Mouse (Mus musculus): ENCODE results near the gene Map7d1.

The Map7d1 gene

GRCm38 (mm10) chr4:126256131-126256791, at the start of gene Map7d1:
Gene Map7d1 (minus strand): TSS chr4:126256343.
- DNase-seq (ENCODE audit: low read depth, low spot score), result peak; percentile 95

DNA sequence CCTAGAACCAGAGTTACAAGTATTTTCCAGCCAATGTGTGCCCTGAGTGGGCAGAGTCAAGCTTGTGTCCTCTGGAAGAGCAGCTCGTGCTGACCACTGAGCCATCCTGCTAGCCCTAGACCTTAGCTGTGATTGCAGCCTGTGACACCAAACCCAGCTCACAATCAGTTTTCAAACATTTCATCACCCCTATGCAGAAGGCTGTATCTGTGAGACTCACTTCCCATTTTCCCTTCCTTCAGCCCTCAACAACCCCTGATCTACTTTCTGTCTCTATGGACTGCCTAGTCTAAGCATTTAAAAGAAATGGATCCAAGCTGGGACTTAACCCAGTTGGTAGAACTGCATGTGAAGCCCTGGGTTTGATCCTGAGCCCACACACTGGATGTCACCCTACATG, 49.3 kb upstream of the Map7d1 start:
- DNase-seq (ENCODE audit: low read depth, low spot score), result no peak

DNA sequence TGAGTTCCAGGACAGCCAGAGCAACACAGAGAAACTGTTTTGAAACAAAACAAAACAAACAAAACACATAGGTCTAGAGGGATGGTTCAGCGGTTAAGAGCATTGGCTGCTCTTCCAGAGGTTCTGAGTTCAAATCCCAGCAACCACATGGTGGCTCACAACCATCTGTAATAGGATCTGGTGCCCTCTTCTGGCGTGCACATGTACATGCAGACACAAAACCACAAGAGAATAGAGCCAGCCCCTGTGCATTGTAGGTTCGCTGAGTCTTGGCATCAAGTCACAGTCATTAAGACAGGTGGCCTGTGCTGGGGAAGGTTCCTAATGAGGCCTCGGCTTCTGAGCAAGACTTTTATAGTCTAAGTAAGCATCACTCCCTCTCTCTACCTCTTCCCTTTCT, 47.7 kb upstream of the Map7d1 start:
- DNase-seq (ENCODE audit: low read depth, low spot score), result peak; percentile 33

- DNase-seq (ENCODE audit: low read depth, low spot score), result no peak
Observed at GRCm38 (mm10) chr4:126301584-126302309, 45.6 kb upstream of the Map7d1 start.

DNA sequence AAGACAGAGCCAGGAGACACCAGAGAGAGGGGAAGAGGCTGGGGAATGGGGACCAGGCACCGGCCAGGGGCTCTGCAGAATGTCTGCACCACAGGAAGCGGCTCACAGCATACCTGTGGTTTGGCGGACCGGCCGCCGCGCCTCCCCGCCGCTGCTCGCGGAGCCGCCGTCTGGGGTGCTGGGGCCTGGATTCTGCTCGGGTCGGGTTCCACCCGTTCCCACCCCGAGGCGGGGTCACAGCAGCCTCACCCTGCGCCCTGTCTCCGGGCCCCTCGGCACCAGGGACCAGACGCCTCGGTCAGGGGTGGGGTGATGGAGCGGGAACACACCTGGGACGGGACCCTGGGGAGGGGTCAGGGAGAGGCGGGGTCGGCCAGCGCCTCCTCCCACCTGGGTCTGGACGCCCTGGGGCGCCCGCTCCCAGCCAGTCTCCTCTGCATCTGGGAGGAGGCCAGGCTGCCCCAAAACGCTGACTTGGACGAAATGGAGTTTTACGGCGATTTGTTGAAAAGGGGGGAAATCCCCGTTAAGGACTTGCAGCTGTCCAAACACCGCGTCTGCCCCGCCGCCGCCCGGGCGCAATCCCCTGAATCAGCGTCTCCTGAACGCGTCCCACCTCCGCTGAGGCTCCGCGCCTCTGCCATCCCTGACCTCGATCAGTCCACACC, 44.9 kb upstream of the Map7d1 start:
- DNase-seq (ENCODE audit: low read depth, low spot score), result no peak

- no peak for DNase-seq (ENCODE audit: low read depth, low spot score)
Observed at GRCm38 (mm10) chr4:126296617-126297101, 40.5 kb upstream of the Map7d1 start.

GRCm38 (mm10) chr4:126295937-126296336, 39.8 kb upstream of the Map7d1 start:
- DNase-seq (ENCODE audit: low read depth, low spot score), result no peak

DNA sequence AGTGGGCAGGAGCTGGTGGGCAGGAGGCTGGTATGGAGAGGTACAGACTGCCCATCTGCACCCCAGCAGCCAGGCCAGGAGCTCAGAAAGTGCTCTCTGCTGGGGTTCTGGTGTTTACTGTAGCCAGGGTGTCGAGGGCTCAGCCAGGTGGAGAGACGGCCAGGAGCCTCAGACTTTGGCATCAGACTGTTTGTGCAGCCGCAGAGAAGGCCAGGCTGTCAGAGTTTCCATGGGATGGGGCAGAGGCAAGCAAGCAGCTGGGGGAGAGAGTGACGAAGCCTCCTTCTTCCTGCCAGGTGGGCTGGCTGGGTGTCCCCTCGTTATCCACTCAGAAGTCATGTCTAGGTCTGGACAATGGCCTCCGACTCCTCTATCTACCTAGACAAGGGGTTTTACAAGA, 39.0 kb upstream of the Map7d1 start:
- DNase-seq (ENCODE audit: low read depth, low spot score), result no peak

DNA sequence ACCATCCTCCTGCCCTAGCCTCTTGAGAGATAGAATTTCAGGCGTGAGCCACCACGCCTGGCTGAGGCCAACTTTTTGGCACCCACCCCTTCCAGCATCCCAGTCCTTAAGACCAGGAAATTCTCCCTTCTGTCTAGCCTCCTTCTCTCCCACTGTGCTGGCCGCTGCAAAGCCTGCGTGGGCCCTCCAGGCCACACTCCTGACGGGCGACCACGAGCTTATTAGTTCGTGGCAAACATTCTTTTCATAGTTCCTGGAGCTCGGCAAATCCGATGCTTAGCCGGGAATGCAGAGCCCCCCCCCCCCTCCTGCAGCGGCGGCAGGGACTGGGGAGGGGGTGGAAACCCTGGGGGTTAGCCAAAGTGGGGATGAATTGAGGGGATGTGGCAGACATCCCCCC, 35.1 kb upstream of the Map7d1 start:
- DNase-seq (ENCODE audit: low read depth, low spot score), result no peak

GRCm38 (mm10) chr4:126290314-126290713, 34.2 kb upstream of the Map7d1 start:
- peak; percentile 61 for DNase-seq (ENCODE audit: low read depth, low spot score)

DNA sequence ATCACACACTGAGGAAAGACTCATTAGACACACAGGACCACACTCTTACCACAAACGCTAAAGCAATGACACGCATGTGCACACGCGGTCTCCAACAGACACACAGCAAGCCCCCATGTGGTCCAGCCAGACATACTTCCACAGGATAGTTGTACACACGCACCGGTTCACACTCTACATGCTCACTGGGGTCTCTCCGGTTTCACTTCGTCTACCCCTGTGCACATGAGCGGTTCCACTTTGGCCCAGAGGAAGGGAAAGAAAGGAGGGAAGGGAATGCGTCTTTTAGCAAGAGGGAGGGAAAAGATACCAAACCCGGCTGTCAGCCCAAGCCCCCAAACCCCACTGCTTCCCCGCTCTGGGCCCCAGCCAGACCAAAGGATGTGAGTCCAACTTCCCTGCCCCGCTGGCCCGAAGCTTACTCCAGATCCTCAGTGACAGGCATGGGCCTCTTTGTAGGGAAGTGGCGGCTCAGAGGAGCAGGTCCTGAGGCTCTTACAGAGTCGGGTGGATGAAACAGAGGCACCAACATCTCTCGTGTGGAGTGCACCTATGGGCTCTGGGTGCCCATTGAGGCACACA, 32.0 kb upstream of the Map7d1 start:
- DNase-seq (ENCODE audit: low read depth, low spot score), result no peak

- no peak for DNase-seq (ENCODE audit: low read depth, low spot score)
Observed at GRCm38 (mm10) chr4:126287302-126287995, 31.3 kb upstream of the Map7d1 start.

GRCm38 (mm10) chr4:126286492-126286891, 30.3 kb upstream of the Map7d1 start, which contains the start of gene Col8a2:
Gene Col8a2 (plus strand): TSS chr4:126286793.
- no peak for DNase-seq (ENCODE audit: low read depth, low spot score)

DNA sequence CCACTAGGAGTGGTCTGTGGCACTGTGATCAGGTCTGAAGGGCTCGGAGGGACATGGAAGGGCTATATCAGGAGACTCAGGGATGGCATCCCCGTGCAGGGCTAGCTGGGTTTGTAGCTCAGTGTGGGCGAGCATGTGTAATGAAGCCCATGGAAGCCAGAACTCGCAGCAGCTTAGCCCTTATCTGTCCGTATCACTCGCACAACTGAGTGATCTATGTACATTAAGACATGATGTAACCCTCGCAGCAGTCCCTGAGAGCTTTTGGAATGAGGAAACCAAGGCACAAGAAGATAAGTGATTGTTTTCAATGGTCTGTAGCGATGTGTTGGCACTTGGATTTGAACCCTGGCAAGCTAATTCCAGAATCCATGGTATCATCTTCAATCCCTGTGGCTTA, 27.4 kb upstream of the Map7d1 start:
- DNase-seq (ENCODE audit: low read depth, low spot score), result no peak

- no peak for DNase-seq (ENCODE audit: low read depth, low spot score)
Observed at GRCm38 (mm10) chr4:126281706-126282105, 25.6 kb upstream of the Map7d1 start.

GRCm38 (mm10) chr4:126278961-126279360, 22.8 kb upstream of the Map7d1 start:
- no peak for DNase-seq (ENCODE audit: low read depth, low spot score)

DNA sequence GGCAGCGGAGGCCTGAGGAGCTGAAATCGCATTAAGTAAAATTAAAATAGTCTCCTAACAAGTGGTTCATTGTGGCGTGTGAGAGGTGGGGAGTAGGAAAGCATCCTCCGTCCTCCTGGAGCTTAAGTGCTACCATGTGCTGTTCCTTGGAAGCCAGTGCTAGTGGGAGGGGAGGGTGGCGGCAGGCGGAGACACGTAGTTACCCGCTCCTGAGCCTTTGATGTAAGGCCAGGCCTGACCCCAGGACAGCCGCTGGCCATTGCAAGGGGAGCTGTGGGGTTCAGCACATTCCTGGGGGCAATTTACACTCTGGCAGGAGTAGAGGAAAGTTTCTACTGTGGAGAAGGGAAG, 22.4 kb upstream of the Map7d1 start:
- DNase-seq (ENCODE audit: low read depth, low spot score), result no peak

DNA sequence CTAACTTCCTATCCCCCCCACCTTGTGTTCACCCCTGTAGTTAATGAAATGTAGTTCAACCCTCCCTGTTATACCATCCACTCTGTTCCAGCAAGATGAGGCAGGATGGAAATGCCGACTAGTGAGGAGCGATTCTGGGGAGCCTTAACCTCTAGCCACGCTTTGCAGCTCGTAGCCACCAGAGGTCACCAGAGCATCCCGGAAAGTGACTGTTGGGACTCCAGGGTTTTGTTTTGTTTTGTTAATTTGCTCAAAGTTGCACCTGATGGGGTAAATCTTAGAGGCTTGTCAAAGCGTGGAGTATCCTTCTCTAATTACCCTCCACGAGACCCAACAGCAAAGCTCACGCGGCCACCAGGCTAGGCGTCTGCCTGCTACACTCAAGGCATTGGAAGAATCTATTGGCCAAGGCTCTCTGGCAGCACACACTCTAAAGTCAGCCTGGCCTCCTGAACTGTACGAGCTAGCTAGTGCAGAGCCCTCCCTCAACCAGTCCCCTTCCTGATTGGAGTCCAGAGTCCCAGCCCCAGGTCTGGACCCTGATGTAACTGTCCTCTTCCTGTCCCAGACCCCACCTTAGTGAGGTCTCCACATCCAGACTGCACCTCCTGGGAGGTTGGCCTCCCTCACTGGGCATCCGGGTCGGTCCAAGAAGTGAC, 21.9 kb upstream of the Map7d1 start:
- DNase-seq (ENCODE audit: low read depth, low spot score), result peak; percentile 61

- no peak for DNase-seq (ENCODE audit: low read depth, low spot score)
Observed at GRCm38 (mm10) chr4:126275681-126276131, 19.6 kb upstream of the Map7d1 start.

GRCm38 (mm10) chr4:126275081-126275480, 18.9 kb upstream of the Map7d1 start:
- DNase-seq (ENCODE audit: low read depth, low spot score), result no peak

DNA sequence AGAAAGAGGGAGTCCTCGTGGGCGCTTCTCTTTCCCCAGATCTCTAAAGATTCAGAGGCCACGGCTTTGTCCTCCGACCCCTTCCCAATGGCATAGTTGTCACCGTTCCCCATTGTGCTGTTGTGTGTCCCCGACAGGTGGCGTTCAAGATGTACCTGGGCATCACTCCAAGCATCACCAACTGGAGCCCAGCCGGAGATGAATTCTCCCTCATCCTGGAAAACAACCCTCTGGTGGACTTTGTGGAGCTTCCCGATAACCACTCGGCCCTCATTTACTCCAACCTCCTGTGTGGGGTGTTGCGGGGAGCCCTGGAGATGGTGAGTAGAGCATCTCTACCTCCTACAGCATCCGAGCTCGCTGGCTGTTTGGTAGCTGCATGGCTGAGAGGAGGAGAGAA, 17.6 kb upstream of the Map7d1 start:
- DNase-seq (ENCODE audit: low read depth, low spot score), result no peak

Data from A20 (cell line).